Mouse (Mus musculus): ENCODE results near the gene Mical2. TPM values are rescaled to one million over a fixed set of nuclear protein-coding genes. Genes with fewer than 3 reads are reported as not detected.

Gene Mical2
- total and polyA plus RNA-seq, 3 experiments, result not detected

DNA sequence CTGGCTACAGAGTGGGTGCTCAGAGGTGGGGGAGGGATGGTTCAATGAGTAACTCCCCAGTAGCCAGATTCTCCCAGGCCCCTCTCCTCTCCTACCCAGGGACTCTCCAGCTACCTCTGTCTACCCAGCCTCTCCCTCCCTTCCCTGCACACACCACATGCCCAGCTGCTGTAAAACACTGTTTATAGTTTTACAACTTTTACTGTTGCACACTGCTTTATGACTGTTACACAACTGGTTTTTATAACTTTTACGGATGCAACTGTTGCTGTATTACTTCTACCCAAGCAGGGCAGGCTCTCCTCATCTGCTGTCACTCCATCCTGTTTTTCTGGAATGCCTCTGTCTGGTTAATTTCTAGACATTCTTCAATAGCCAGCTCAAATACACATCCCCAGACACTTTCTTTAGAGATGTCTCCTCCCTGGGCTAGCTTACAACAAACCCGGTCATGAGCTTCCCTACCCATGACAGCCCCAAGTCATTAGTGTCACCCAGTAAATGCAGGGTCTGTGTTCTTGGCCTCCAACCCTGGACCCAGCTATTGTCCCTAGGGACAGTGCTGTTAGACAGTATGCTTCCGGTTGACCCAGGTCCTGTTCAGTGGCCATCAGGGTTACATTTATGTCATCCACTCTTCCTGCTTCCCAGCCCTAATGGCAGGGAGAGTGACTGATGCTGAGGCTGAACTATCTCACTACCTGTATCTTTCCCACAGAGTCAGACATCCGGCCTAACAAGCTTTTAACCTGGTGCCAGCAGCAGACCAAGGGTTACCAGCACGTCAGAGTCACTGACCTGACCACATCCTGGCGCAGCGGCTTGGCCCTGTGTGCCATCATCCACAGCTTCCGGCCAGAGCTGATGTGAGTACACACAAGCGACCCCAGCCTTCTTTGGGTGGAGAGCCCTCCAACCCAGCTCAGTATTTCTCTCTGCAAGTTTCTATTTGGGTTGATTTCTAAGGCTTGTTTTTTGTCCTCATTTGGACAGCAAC, 96.4 kb downstream of the Mical2 start:
- Histone ChIP-seq H3K36me3 (ENCODE audit: control insufficient read depth in 1 of 2, insufficient read depth in 2 of 2, low read length in 2 of 2) (no peaks in the 10 kb centered on the region), H3K79me2 (ENCODE audit: control insufficient read depth, insufficient read depth, low read length, poor library complexity) (no peaks in the 10 kb centered on the region), H3K27me3 (ENCODE audit: control insufficient read depth in 1 of 2, insufficient read depth in 2 of 2, low read length in 2 of 2) (no peaks in the 10 kb centered on the region), H3K9ac (ENCODE audit: control insufficient read depth, low read depth, low read length, poor library complexity, severe bottlenecking) (no peak overlapping the region), H3K27ac (ENCODE audit: control insufficient read depth, low read depth, low read length) (no peak overlapping the region), H3K4me1 (ENCODE audit: control insufficient read depth in 1 of 2, insufficient read depth in 2 of 2, low read length in 2 of 2) (no peaks in the 10 kb centered on the region), H3K9me3 (replicated peaks; ENCODE audit: insufficient read depth, low read length) (no peaks in the 10 kb centered on the region), H3K4me3 (ENCODE audit: control insufficient read depth in 1 of 2, insufficient read depth in 1 of 2, low read depth in 2 of 2, low read length in 2 of 2) (no peak overlapping the region)
- TF ChIP-seq MAZ (IDR thresholded peaks at IDR 0.05; ENCODE audit: low read depth, low read length) (no peak), NRF1 (IDR thresholded peaks at IDR 0.05; ENCODE audit: insufficient read depth, low read depth, low read length, poor library complexity, severe bottlenecking) (no peak), MAFK (IDR thresholded peaks at IDR 0.05; ENCODE audit: borderline replicate concordance, low read depth, low read length) (no peak), GABPA (IDR thresholded peaks at IDR 0.05; ENCODE audit: low read depth, low read length) (no peak), MXI1 (IDR thresholded peaks at IDR 0.05; ENCODE audit: low read depth, low read length) (no peak), CTCF (IDR thresholded peaks at IDR 0.05 in 2 of 3, conservative IDR thresholded peaks at IDR 0.05 in 1 of 3; ENCODE audit: control insufficient read depth in 1 of 3, insufficient read depth in 1 of 3, low read depth in 2 of 3, low read length in 3 of 3, poor library complexity in 1 of 3, severe bottlenecking in 1 of 3) (no peak), USF2 (IDR thresholded peaks at IDR 0.05; ENCODE audit: borderline replicate concordance in 1 of 2, insufficient read depth in 1 of 2, low read depth in 1 of 2, low read length in 2 of 2) (no peak), NELFE (IDR thresholded peaks at IDR 0.05; ENCODE audit: low read depth, low read length) (no peak), POLR2AphosphoS2 (IDR thresholded peaks at IDR 0.05; ENCODE audit: low read length) (no peak), RAD21 (IDR thresholded peaks at IDR 0.05; ENCODE audit: low read depth, low read length) (no peak), POLR2A (IDR thresholded peaks at IDR 0.05; ENCODE audit: control insufficient read depth in 1 of 2, insufficient read depth in 1 of 2, low read depth in 1 of 2, low read length in 2 of 2, poor library complexity in 1 of 2) (no peak), MEF2A (IDR thresholded peaks at IDR 0.05; ENCODE audit: extremely low read depth, insufficient replicate concordance, low read depth, low read length, poor library complexity, severe bottlenecking) (no peak), HCFC1 (IDR thresholded peaks at IDR 0.05; ENCODE audit: low read depth, low read length) (no peak), GATA1 (IDR thresholded peaks at IDR 0.05; ENCODE audit: low read depth, low read length) (no peak), ELF1 (IDR thresholded peaks at IDR 0.05; ENCODE audit: low read depth, low read length) (no peak), ETS1 (IDR thresholded peaks at IDR 0.05; ENCODE audit: low read depth, low read length) (no peak), POLR2AphosphoS5 (IDR thresholded peaks at IDR 0.05; ENCODE audit: borderline replicate concordance, low read depth, low read length) (no peak), TBP (IDR thresholded peaks at IDR 0.05; ENCODE audit: low read depth, low read length) (no peak)
- DNase-seq (ENCODE audit: low read depth, low spot score), result no peak

DNA sequence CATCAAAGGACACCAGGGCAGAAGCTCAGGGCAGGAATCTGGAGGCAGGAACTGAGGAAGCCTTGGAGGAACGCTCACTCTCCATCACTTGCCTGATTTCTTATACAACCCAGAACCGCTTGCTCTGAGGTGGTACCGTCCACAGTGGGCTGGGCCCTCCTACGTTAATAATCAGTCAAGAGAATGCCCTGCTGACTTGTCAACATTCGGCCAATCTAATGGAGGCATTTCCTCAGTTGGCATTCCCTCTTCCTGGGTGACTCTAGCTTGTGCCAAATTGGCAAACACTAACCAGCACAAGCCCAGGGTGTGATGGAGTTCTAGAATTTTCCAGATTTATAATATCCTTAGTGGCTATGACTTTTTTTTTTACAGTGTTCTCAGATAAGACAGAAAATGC, 98.9 kb downstream of the Mical2 start:
- H3K79me2 ChIP-seq (ENCODE audit: control insufficient read depth, insufficient read depth, low read length, poor library complexity), result no peaks in the 10 kb centered on the region
- TF ChIP-seq CHD1 (IDR thresholded peaks at IDR 0.05; ENCODE audit: low read depth, low read length) (no peak), HCFC1 (IDR thresholded peaks at IDR 0.05; ENCODE audit: low read depth, low read length) (no peak), USF2 (IDR thresholded peaks at IDR 0.05; ENCODE audit: borderline replicate concordance in 1 of 2, insufficient read depth in 1 of 2, low read depth in 1 of 2, low read length in 2 of 2) (no peak), BHLHE40 (IDR thresholded peaks at IDR 0.05; ENCODE audit: borderline replicate concordance, low read depth, low read length) (no peak), SMC3 (IDR thresholded peaks at IDR 0.05; ENCODE audit: low read depth, low read length) (no peak), ELF1 (IDR thresholded peaks at IDR 0.05; ENCODE audit: low read depth, low read length) (no peak), SIN3A (IDR thresholded peaks at IDR 0.05; ENCODE audit: low read length) (no peak), ZNF384 (IDR thresholded peaks at IDR 0.05; ENCODE audit: low read depth, low read length) (no peak), ETS1 (IDR thresholded peaks at IDR 0.05; ENCODE audit: low read depth, low read length) (no peak), POLR2AphosphoS2 (IDR thresholded peaks at IDR 0.05; ENCODE audit: low read length) (no peak), USF1 (IDR thresholded peaks at IDR 0.05; ENCODE audit: low read depth, low read length) (no peak), GATA1 (IDR thresholded peaks at IDR 0.05; ENCODE audit: low read depth, low read length) (no peak), MAFK (IDR thresholded peaks at IDR 0.05; ENCODE audit: borderline replicate concordance, low read depth, low read length) (no peak), EP300 (IDR thresholded peaks at IDR 0.05; ENCODE audit: low read depth in 1 of 2, low read length in 2 of 2) (no peak), MAZ (IDR thresholded peaks at IDR 0.05; ENCODE audit: low read depth, low read length) (no peak), MXI1 (IDR thresholded peaks at IDR 0.05; ENCODE audit: low read depth, low read length) (no peak), MAX (IDR thresholded peaks at IDR 0.05; ENCODE audit: low read length) (no peak), RCOR1 (IDR thresholded peaks at IDR 0.05; ENCODE audit: low read depth, low read length) (no peak)
- H3K9me3 ChIP-seq (replicated peaks; ENCODE audit: insufficient read depth, low read length), result no peaks in the 10 kb centered on the region
- no peak overlapping the region for H3K27ac ChIP-seq (ENCODE audit: control insufficient read depth, low read depth, low read length)
- H3K36me3 ChIP-seq (ENCODE audit: control insufficient read depth in 1 of 2, insufficient read depth in 2 of 2, low read length in 2 of 2), result no peaks in the 10 kb centered on the region
- H3K4me3 ChIP-seq (ENCODE audit: control insufficient read depth in 1 of 2, insufficient read depth in 1 of 2, low read depth in 2 of 2, low read length in 2 of 2), result no peak overlapping the region
- DNase-seq (ENCODE audit: low read depth, low spot score), result no peak
- H3K9ac ChIP-seq (ENCODE audit: control insufficient read depth, low read depth, low read length, poor library complexity, severe bottlenecking), result no peak overlapping the region
- no peaks in the 10 kb centered on the region for H3K27me3 ChIP-seq (ENCODE audit: control insufficient read depth in 1 of 2, insufficient read depth in 2 of 2, low read length in 2 of 2)
- no peaks in the 10 kb centered on the region for H3K4me1 ChIP-seq (ENCODE audit: control insufficient read depth in 1 of 2, insufficient read depth in 2 of 2, low read length in 2 of 2)
